Comparison of ENCODE assay signal across 32 mouse cellular contexts in the genomic region with DNA sequence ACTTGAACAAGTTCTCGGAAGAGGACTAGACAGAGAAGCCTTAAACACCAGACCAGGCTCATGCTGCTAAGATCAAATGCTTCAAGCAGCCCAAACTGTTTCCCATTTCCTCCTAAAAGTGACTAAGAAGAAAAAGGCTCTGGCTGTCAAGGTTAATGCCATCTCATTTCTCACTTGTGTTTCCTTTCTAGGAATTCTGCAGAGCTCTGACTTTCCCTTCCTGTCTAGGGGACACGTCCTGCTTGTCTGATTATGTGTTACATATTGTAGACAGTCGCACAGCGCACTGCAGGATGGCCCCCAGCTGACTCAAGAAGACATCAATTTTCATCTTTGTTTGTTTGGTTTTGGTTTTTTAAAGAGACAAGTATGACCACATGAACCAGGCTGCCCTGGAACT. TPM values are rescaled to one million over a fixed set of nuclear protein-coding genes. Genes with fewer than 3 reads are reported as not detected.
DNase-seq lines count a peak whose midpoint lies in the region; ATAC-seq and TF ChIP-seq lines count a peak whose summit lies in the region.
"Had no signal": no experiment of that assay in that cellular context is flagged by ENCODE, and none has a peak within 500 bp of the region (broad histone marks: within the 10 kb centered on the region; RNA-seq: fewer than 3 reads in every experiment).

No protein-coding gene starts in this region.

- no peak overlapping the region for H3K9ac ChIP-seq in kidney, embryonic 16.5 days (replicated peaks; ENCODE audit: low read length)
- no peak overlapping the region for H3K9ac ChIP-seq in liver, postnatal 0 days (replicated peaks)
- H3K9ac ChIP-seq: hindbrain, embryonic 15.5 days; limb, embryonic 15.5 days; midbrain, embryonic 12.5 days; neural tube, embryonic 12.5 days had no signal

- H3K36me3 ChIP-seq in kidney, embryonic 16.5 days (ENCODE audit: insufficient read depth, low read length): peaks cover 8% of the 10 kb centered on the region; the same call in 1 of the 2 replicates
- peaks cover 2% of the 10 kb centered on the region for H3K36me3 ChIP-seq in liver, postnatal 0 days (replicated peaks; ENCODE audit: insufficient read depth, low read length)
- H3K36me3 ChIP-seq in megakaryocyte, embryonic 14.5 days (replicated peaks; ENCODE audit: low read length): peaks cover 42% of the 10 kb centered on the region

- TF ChIP-seq CTCF in liver, postnatal 0 days (IDR thresholded peaks at IDR 0.05; ENCODE audit: low read depth): no peak

- no peaks in the 10 kb centered on the region for H3K9me3 ChIP-seq in kidney, embryonic 16.5 days (ENCODE audit: low read length)
- H3K9me3 ChIP-seq in liver, postnatal 0 days (ENCODE audit: low read length): no peaks in the 10 kb centered on the region
- H3K9me3 ChIP-seq in megakaryocyte, embryonic 14.5 days: no peaks in the 10 kb centered on the region
- H3K9me3 ChIP-seq: hindbrain, embryonic 10.5 days; hindbrain, embryonic 15.5 days; limb, embryonic 10.5 days; limb, embryonic 15.5 days; midbrain, embryonic 12.5 days; neural tube, embryonic 12.5 days had no signal

- H3K27me3 ChIP-seq in kidney, embryonic 16.5 days (ENCODE audit: insufficient read depth, low read length): no peaks in the 10 kb centered on the region
- no peaks in the 10 kb centered on the region for H3K27me3 ChIP-seq in liver, postnatal 0 days (ENCODE audit: insufficient read depth, low read length)
- H3K27me3 ChIP-seq in megakaryocyte, embryonic 14.5 days (replicated peaks): no peaks in the 10 kb centered on the region
- H3K27me3 ChIP-seq: CH12.LX; hindbrain, embryonic 15.5 days; limb, embryonic 15.5 days; midbrain, embryonic 12.5 days; neural tube, embryonic 12.5 days had no signal

- H3K27ac ChIP-seq in kidney, embryonic 16.5 days (ENCODE audit: low read length): no peak overlapping the region
- no peak overlapping the region for H3K27ac ChIP-seq in liver, postnatal 0 days (ENCODE audit: low read depth)
- H3K27ac ChIP-seq: gastrocnemius, adult 2 months; hindbrain, embryonic 10.5 days; hindbrain, embryonic 15.5 days; limb, embryonic 10.5 days; limb, embryonic 15.5 days; midbrain, embryonic 12.5 days; neural tube, embryonic 12.5 days had no signal

- WGBS in kidney, embryonic 16.5 days: 63% methylated on average over 4 of the region's 4 CpGs
- 70% methylated on average over 4 of the region's 4 CpGs for WGBS in liver, postnatal 0 days (ENCODE audit: insufficient replicate concordance)

- peak; percentile 19 for DNase-seq in adrenal gland, adult 2 months
- DNase-seq in adrenal gland, postnatal 10 days: no peak
- DNase-seq in kidney, adult 9 months: peak; percentile 13
- DNase-seq in liver, postnatal 0 days: no peak
- no peak for DNase-seq in liver
- DNase-seq: adrenal gland, postnatal 25 days; cerebellum, adult 11-12 months; cerebellum, adult 9-11 months; embryo, embryonic 11 days; gastrocnemius, adult 2 months; gastrocnemius, postnatal 36 days; heart, postnatal 14 days; kidney, adult 18-20 months; layer of hippocampus, adult 9-11 months; right cerebral cortex, adult 18-20 months; spleen, adult 18-20 months; thymus, postnatal 14 days had no signal

- H3K4me3 ChIP-seq in kidney, embryonic 16.5 days (ENCODE audit: low read length): no peak overlapping the region
- H3K4me3 ChIP-seq in liver, postnatal 0 days (ENCODE audit: low read depth, low read length): no peak overlapping the region
- H3K4me3 ChIP-seq in megakaryocyte, embryonic 14.5 days (replicated peaks): peak overlapping the region; percentile 74
- H3K4me3 ChIP-seq: erythroblast, embryonic 14.5 days; gastrocnemius, adult 2 months; hindbrain, embryonic 10.5 days; hindbrain, embryonic 15.5 days; limb, embryonic 10.5 days; limb, embryonic 15.5 days; midbrain, embryonic 12.5 days; myocyte; neural tube, embryonic 12.5 days had no signal

- no peak for ATAC-seq in kidney, embryonic 16.5 days (ENCODE audit: low FRiP score, low TSS enrichment)
- no peak for ATAC-seq in liver, postnatal 0 days
- ATAC-seq in megakaryocyte, adult 5-6 weeks (ENCODE audit: poor library complexity, severe bottlenecking): no peak
- ATAC-seq: activated CD4-positive, CD25-positive, alpha-beta regulatory T cell, adult 4 months; forebrain, embryonic 16.5 days; inflammation-experienced regulatory T-cells, adult 6 months had no signal

- 0 out of 2 replicates have a peak, but pooled peaks have one; percentile 18 for TF ChIP-seq EP300 in liver, postnatal 0 days (IDR thresholded peaks at IDR 0.05; ENCODE audit: low read depth)

- 0 out of 2 replicates have a peak, but pooled peaks cover 4% of the 10 kb centered on the region for H3K4me1 ChIP-seq in kidney, embryonic 16.5 days (ENCODE audit: insufficient read depth, low read length)
- H3K4me1 ChIP-seq in liver, postnatal 0 days (ENCODE audit: insufficient read depth): 0 out of 2 replicates have a peak, but pooled peaks cover 7% of the 10 kb centered on the region
- H3K4me1 ChIP-seq in megakaryocyte, embryonic 14.5 days: peaks cover 70% of the 10 kb centered on the region
- H3K4me1 ChIP-seq: hindbrain, embryonic 10.5 days; hindbrain, embryonic 15.5 days; limb, embryonic 15.5 days; midbrain, embryonic 12.5 days; neural tube, embryonic 12.5 days had no signal

- H3K4me2 ChIP-seq in kidney, embryonic 16.5 days (replicated peaks; ENCODE audit: low read depth, low read length): no peak overlapping the region
- H3K4me2 ChIP-seq in liver, postnatal 0 days (ENCODE audit: low read depth, low read length): no peak overlapping the region
- H3K4me2 ChIP-seq: hindbrain, embryonic 15.5 days; limb, embryonic 15.5 days; midbrain, embryonic 12.5 days; neural tube, embryonic 12.5 days had no signal

RNA-seq across cellular contexts. Expression of a gene that starts 37.6 kb away (rescaled TPM):
- 10 to 100 TPM; 24.6 to 25.4 TPM for total RNA-seq in adrenal gland, adult 2 months (2021)
- polyA plus RNA-seq in adrenal gland, adult 2 months (2012; rRNA removed): 0.54 and 1.4 TPM in 2 replicates
- total RNA-seq in adrenal gland, postnatal 10 days (2021): 10 to 100 TPM; 22.0 to 25.1 TPM
- 25.7 and 30.2 TPM in 2 replicates for polyA plus RNA-seq in kidney, embryonic 16.5 days (2015; fragmentation: Nextera tagmentation; extraction: Ambion mirVana)
- 9.0 and 9.9 TPM in 2 replicates for polyA plus RNA-seq in liver, postnatal 0 days (2015; fragmentation: Nextera tagmentation; extraction: Ambion mirVana)
- polyA plus RNA-seq in megakaryocyte, embryonic 14.5 days (2012; ENCODE audit: insufficient read depth, low replicate concordance): 1.9 and 5.5 TPM in 2 replicates
- 27.7 and 29.8 TPM in 2 replicates for total RNA-seq in megakaryocyte, adult 5-6 weeks (2015)
- 22.9 and 32.1 TPM in 2 replicates for total RNA-seq in megakaryocyte, adult 5-6 weeks (2017)

Comparison
In these comparisons a context has a peak if more than half of its experiments do, and no peak if none do; other contexts are left out.
1. DNase-seq: peak in adrenal gland, adult 2 months (single experiment) and kidney, adult 9 months (single experiment); none in adrenal gland, postnatal 10 days (single experiment), liver, postnatal 0 days (single experiment) and liver (single experiment).